Mouse (Mus musculus): ENCODE measurements around the gene Rnase10. TPM values are rescaled to one million over a fixed set of nuclear protein-coding genes. Genes with fewer than 3 reads are reported as not detected.

Gene Rnase10
- polyA plus RNA-seq (2012; rRNA removed): 0.06 TPM in 1 of 2 replicates, not detected in the other

DNA sequence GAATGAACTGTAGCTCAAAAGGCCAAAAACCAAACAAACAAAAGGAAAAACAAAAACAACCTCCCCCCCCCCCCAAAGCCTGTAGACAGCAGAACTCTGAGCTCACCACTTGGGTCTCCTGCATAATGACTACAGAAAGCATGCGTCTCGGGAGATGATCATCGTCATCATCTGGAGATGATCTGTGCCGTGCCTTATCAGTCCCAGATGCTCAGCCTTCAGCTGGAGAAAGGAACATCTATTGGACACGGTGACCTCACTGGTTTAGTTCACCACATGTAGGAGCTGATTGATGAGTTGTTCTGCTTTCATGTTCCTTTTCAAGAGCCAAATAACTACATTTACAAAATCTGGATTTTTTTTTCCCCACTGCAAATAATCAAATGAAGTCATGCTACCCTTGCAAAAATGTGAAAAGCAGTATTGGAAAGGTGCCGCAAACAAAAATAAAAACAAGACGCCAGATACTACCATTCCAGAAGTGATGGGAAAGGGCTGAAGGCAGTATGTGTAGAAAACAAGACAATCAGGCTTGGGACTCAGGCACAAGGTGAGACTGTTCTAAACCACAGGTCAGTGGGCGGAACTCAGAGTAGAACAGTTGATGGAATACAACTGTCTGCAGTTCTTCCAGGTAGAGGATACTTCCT, at the start of gene Rnase10:
Gene Rnase10, plus strand, starts transcription at position 600 of the 650 bp plus-strand sequence.

DNA sequence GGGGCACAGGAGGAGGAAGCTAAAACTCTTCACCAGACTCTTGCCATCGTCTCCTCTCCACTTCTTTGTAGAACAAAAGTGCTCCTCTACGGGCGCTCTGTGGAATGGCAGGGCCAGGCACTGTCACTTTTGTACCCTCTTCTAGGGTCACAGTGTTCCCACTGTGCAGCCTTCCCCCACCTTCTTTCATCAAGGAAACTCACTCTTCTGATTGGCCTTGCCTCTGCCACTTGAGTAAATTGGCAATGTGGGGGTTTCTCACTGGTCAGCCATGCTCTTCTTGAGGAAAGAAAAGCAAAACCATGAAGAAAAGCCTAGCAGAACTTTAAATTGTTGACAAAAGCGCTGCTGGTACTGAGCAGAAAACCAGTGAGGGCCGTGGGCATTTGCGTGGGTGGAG, 34.2 kb downstream of the Rnase10 start, which contains the start of gene Rnase9:
Gene Rnase9, minus strand, starts transcription at position 101 of the 400 bp plus-strand sequence.

DNA sequence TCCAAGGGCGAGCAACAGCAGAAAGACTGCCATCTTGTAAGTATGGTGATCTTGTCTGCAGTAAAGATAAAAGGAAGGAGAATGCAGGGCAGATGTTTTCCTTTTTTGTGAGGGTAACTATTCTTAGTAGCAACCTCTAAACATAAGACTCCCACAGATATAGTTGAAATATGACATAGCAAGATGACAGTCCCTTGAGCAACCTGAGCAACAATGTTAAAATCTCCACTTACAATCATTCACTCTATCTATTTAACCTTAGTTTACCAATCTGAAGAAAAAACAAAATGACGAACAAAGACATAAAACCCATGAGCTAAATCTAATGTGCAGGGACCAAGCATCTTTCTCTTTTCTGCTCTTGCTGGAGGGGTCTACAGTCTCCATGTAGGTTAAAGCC, 42.5 kb downstream of the Rnase10 start, which contains the start of gene Rnase11:
Gene Rnase11, minus strand, starts transcription at position 101 of the 400 bp plus-strand sequence.

DNA sequence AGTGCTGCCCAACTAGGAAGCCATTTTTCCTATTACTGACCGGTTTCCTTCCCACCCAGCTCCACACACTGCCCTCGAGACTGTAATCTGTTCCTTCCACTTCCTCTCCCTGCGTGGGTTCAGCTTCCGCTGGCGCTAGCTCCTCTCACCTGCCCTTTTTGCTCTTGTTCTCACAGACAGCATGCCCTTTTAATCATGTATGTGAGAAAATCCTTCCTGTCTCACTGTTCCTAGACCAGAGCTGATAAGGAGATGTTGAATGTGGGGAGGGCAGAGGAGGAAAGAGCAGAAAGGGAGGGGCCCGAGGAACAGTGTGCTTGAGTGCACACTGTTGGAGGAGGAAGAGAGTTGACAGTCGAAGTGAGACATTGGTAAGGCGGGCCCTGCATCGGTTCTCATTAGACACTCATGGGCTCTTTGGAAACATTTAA, 49.9 kb downstream of the Rnase10 start, which contains the start of gene Rnase12:
Gene Rnase12, minus strand, starts transcription at position 261 of the 431 bp plus-strand sequence.

Other genes with a start within 250 kb of the Rnase10 start
- 110 and 120 TPM in 2 replicates for gene Ttc5, start 222.2 kb upstream of the Rnase10 start, polyA plus RNA-seq (2012; rRNA removed)
- 0.05 TPM in 1 of 2 replicates, not detected in the other for gene Ccnb1ip1, start 200.0 kb upstream of the Rnase10 start, polyA plus RNA-seq (2012; rRNA removed)
- gene Parp2, start 199.9 kb upstream of the Rnase10 start, polyA plus RNA-seq (2012; rRNA removed): 64.8 and 70.7 TPM in 2 replicates
- gene Tep1, start 137.2 kb upstream of the Rnase10 start, polyA plus RNA-seq (2012; rRNA removed): 3.6 and 4.7 TPM in 2 replicates
- gene Klhl33, start 110.2 kb upstream of the Rnase10 start, polyA plus RNA-seq (2012; rRNA removed): 2.2 and 2.5 TPM in 2 replicates
- 104 and 110 TPM in 2 replicates for gene Osgep, start 82.9 kb upstream of the Rnase10 start, polyA plus RNA-seq (2012; rRNA removed)
- gene Apex1, start 82.8 kb upstream of the Rnase10 start, polyA plus RNA-seq (2012; rRNA removed): 136 and 142 TPM in 2 replicates
- 154 and 167 TPM in 2 replicates for gene Pip4p1, start 76.9 kb upstream of the Rnase10 start, polyA plus RNA-seq (2012; rRNA removed)
- gene Pnp, start 76.7 kb upstream of the Rnase10 start, polyA plus RNA-seq (2012; rRNA removed): 20.7 and 23.4 TPM in 2 replicates
- gene Gm49342, start 63.2 kb upstream of the Rnase10 start, polyA plus RNA-seq (2012; rRNA removed): 18.3 and 19.4 TPM in 2 replicates
- gene Pnp2, start 51.8 kb upstream of the Rnase10 start, polyA plus RNA-seq (2012; rRNA removed): 0.56 and 0.95 TPM in 2 replicates
- gene Rnase9, start 34.1 kb downstream of the Rnase10 start, polyA plus RNA-seq (2012; rRNA removed): not detected in 2 replicates
- gene Rnase11, start 42.4 kb downstream of the Rnase10 start, polyA plus RNA-seq (2012; rRNA removed): not detected in 2 replicates
- gene Rnase12, start 49.9 kb downstream of the Rnase10 start, polyA plus RNA-seq (2012; rRNA removed): not detected in 2 replicates
- gene Olfr750, start 66.7 kb downstream of the Rnase10 start, polyA plus RNA-seq (2012; rRNA removed): 0.03 and 0.06 TPM in 2 replicates
- gene Rnase4, start 83.3 kb downstream of the Rnase10 start, polyA plus RNA-seq (2012; rRNA removed): 20.0 and 20.9 TPM in 2 replicates
- 5.3 and 5.4 TPM in 2 replicates for gene Ang, start 83.4 kb downstream of the Rnase10 start, polyA plus RNA-seq (2012; rRNA removed)
- not detected in 2 replicates for gene Eddm3b, start 106.7 kb downstream of the Rnase10 start, polyA plus RNA-seq (2012; rRNA removed)
- 1.1 and 1.2 TPM in 2 replicates for gene Rnase6, start 116.2 kb downstream of the Rnase10 start, polyA plus RNA-seq (2012; rRNA removed)
- 0.31 and 0.36 TPM in 2 replicates for gene Rnase1, start 139.0 kb downstream of the Rnase10 start, polyA plus RNA-seq (2012; rRNA removed)
- not detected in 2 replicates for gene Rnase2b, start 154.5 kb downstream of the Rnase10 start, polyA plus RNA-seq (2012; rRNA removed)
- not detected in 2 replicates for gene Ang2, start 191.4 kb downstream of the Rnase10 start, polyA plus RNA-seq (2012; rRNA removed)
- not detected in 2 replicates for gene Ear14, start 195.6 kb downstream of the Rnase10 start, polyA plus RNA-seq (2012; rRNA removed)
- not detected in 2 replicates for gene Rnase2a, start 248.4 kb downstream of the Rnase10 start, polyA plus RNA-seq (2012; rRNA removed)